Mouse (Mus musculus) spleen, adult 2 months (tissue): ENCODE measurements at regions not wholly inside any gene's neighbourhood (a gene's known extent, or its start where the extent isn't known, plus 50 kb on each side); places are given as distances from the start of the nearest gene placed in this dataset.

Experiments used
- DNase-seq, 2 experiments: peaks; one replicate each; pipeline versions ENCODE4 v3.0.0 to v3.0.0-alpha.2; 2012 to 2021; ENCODE audit warnings: low spot score in 2 of 2, low read depth in 1 of 2
- H3K27ac ChIP-seq: fragments of 200-500 bp; 2 replicates; pipeline ENCODE4 v1.5.1; 2012; ENCODE audit warnings: low read length, inconsistent platforms; ENCODE audit not compliant: insufficient read depth
- H3K27me3 ChIP-seq: fragments of 200-500 bp; 2 replicates; pipeline ENCODE4 v1.6.1; 2012; ENCODE audit warnings: mild to moderate bottlenecking, moderate library complexity, low read length, inconsistent platforms; ENCODE audit not compliant: control insufficient read depth, insufficient read depth
- H3K36me3 ChIP-seq: fragments of 200-500 bp; 2 replicates; pipeline ENCODE4 v1.6.1; 2012; ENCODE audit warnings: mild to moderate bottlenecking, low read length, inconsistent platforms; ENCODE audit not compliant: control insufficient read depth, insufficient read depth
- H3K4me1 ChIP-seq: fragments of 200-500 bp; 2 replicates; pipeline ENCODE4 v1.6.1; 2011; ENCODE audit warnings: inconsistent platforms; ENCODE audit not compliant: control insufficient read depth, insufficient read depth, insufficient read length
- H3K4me3 ChIP-seq: fragments of 200-500 bp; 2 replicates; pipeline ENCODE4 v1.5.1; 2011; ENCODE audit warnings: mild to moderate bottlenecking, inconsistent platforms; ENCODE audit not compliant: insufficient read depth, insufficient read length; ENCODE audit errors: extremely low read depth
- CTCF ChIP-seq: fragments of 200-500 bp; IDR thresholded peaks from 2 replicates; pipeline ENCODE4 v1.5.1; 2011; ENCODE audit warnings: mild to moderate bottlenecking, inconsistent platforms; ENCODE audit not compliant: insufficient read depth, insufficient read length, insufficient replicate concordance; ENCODE audit errors: extremely low read depth
- POLR2A ChIP-seq: fragments of 200-500 bp; IDR thresholded peaks from 2 replicates; pipeline ENCODE4 v1.6.1; 2011; ENCODE audit warnings: low read depth, low read length, inconsistent platforms
- WGBS: fragments of 180-500 bp; shearing (Covaris S2); methylation state at CpG from one replicate; pipeline ENCODE4 v1.1.7; 2018; 5-methylcytosine and 5-hydroxymethylcytosine counted together

DNA sequence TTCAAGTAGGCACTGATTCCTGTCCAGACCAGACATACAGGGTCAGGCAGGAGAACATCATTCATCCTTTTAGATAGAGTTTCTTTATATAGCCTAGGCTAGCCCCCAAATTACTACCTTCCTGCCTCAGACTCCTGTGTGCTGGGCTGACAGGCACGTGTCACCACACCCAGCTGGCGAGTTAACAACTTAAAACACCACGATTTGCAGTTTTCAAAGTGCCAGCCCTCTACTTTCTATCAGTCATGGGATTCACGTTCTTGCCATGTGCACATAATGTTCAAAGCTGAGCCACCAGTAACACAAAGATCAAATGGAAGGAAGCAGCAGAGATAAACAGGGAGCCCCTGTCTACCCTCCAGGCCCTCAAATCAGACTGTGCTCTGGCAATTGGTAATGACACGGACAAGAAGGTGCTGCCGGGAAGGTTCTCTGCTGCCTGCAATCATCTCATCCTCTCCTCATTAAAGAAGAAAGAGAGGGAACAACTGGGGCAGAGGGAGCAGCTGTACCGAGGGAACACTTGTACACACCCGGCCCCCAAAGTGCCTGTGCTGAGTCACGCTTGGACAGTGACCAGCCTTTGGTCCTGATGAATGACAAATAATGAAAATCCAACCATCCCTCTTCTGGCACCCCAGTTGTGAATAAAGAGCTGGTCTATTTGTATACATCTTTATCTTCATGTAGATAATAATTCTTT, 79.4 kb upstream of the Irf2bp2 start:
- no peaks in the 10 kb centered on the region for H3K36me3 ChIP-seq
- WGBS: 65% methylated on average over 9 of the region's 9 CpGs
- H3K27ac ChIP-seq: no peak overlapping the region
- TF ChIP-seq CTCF: no peak
- TF ChIP-seq POLR2A: no peak
- no peak overlapping the region for H3K4me3 ChIP-seq
- H3K4me1 ChIP-seq: no peaks in the 10 kb centered on the region; the same call in 1 of the 2 replicates
- no peak for DNase-seq
- no peaks in the 10 kb centered on the region for H3K27me3 ChIP-seq

DNA sequence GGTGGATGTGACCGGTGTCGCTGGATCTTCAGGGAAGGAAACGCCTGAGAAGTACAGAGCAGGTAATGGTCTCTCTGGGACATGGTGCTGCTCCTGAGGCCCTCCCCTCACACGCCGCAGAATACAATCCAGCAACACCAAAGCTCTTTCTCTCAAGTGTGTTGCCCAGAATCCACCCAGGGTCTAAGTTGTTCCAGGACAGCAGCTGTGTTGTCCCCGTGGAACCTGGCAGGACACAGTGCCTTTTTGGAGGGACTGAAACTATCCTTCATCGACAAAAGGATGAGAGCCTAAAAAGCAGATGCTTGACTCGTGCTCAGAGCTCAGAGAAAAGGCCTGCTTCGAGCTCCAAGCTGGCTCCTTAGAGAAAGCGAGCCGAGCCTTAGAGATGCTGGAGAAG, 77.8 kb upstream of the Irf2bp2 start:
- Histone ChIP-seq H3K4me3 (no peak overlapping the region), H3K4me1 (peaks cover 10% of the 10 kb centered on the region; the same call in 1 of the 2 replicates), H3K27ac (no peak overlapping the region), H3K27me3 (no peaks in the 10 kb centered on the region), H3K36me3 (no peaks in the 10 kb centered on the region)
- TF ChIP-seq CTCF: no peak
- no peak for TF ChIP-seq POLR2A
- WGBS: 93% methylated on average over 11 of the region's 11 CpGs
- DNase-seq: no peak

- no peak for DNase-seq
- TF ChIP-seq POLR2A (no peak), CTCF (no peak)
- peaks cover 15% of the 10 kb centered on the region; the same call in 1 of the 2 replicates for H3K4me1 ChIP-seq
- no peak overlapping the region for H3K27ac ChIP-seq
- no peaks in the 10 kb centered on the region for H3K36me3 ChIP-seq
- no peaks in the 10 kb centered on the region for H3K27me3 ChIP-seq
- no peak overlapping the region for H3K4me3 ChIP-seq
- 92% methylated on average over 9 of the region's 9 CpGs for WGBS
Observed at GRCm38 (mm10) chr8:126669919-126670318, 76.1 kb upstream of the Irf2bp2 start.

- no peak overlapping the region for H3K4me3 ChIP-seq
- H3K27me3 ChIP-seq: no peaks in the 10 kb centered on the region
- TF ChIP-seq CTCF (no peak), POLR2A (no peak)
- no peaks in the 10 kb centered on the region for H3K36me3 ChIP-seq
- H3K27ac ChIP-seq: no peak overlapping the region
- H3K4me1 ChIP-seq: peaks cover 15% of the 10 kb centered on the region; the same call in 1 of the 2 replicates
- no peak for DNase-seq
- 72% methylated on average over 6 of the region's 6 CpGs for WGBS
Observed at GRCm38 (mm10) chr8:126669154-126669553, 75.4 kb upstream of the Irf2bp2 start.

GRCm38 (mm10) chr8:126668657-126669025, 74.9 kb upstream of the Irf2bp2 start:
- Histone ChIP-seq H3K36me3 (no peaks in the 10 kb centered on the region), H3K27me3 (no peaks in the 10 kb centered on the region), H3K4me1 (peaks cover 15% of the 10 kb centered on the region; the same call in 1 of the 2 replicates), H3K27ac (no peak overlapping the region; the same call in 1 of the 2 replicates), H3K4me3 (no peak overlapping the region)
- DNase-seq: no peak
- no peak for TF ChIP-seq POLR2A
- TF ChIP-seq CTCF: no peak
- 87% methylated on average over 5 of the region's 5 CpGs for WGBS

GRCm38 (mm10) chr8:126667721-126668656, 74.2 kb upstream of the Irf2bp2 start:
- 80% methylated on average over 16 of the region's 16 CpGs for WGBS
- no peak for TF ChIP-seq CTCF
- no peak for TF ChIP-seq POLR2A
- Histone ChIP-seq H3K36me3 (no peaks in the 10 kb centered on the region), H3K4me1 (peaks cover 18% of the 10 kb centered on the region; the same call in 1 of the 2 replicates), H3K27me3 (no peaks in the 10 kb centered on the region), H3K4me3 (no peak overlapping the region), H3K27ac (peak overlapping the region; percentile 78; the same call in 1 of the 2 replicates)
- DNase-seq: no peak
